Mouse (Mus musculus): ENCODE data around the gene Gm20532. TPM values are rescaled to one million over a fixed set of nuclear protein-coding genes. Genes with fewer than 3 reads are reported as not detected.

Gene Gm20532
- polyA plus RNA-seq (2016; fragmentation: Nextera tagmentation; extraction: Ambion mirVana), result not detected in 2 replicates

GRCm38 (mm10) chr2:26586294-26587043 lies at the start of gene Gm20532:
Gene Gm20532, plus strand, starts transcription at chr2:26586639.
- peak; percentile 80 for ATAC-seq (ENCODE audit: low FRiP score)
- Histone ChIP-seq H3K4me2 (replicated peaks) (peak within 1 kb of the TSS; percentile 63), H3K9ac (peak within 1 kb of the TSS; percentile 67), H3K9me3 (replicated peaks) (no peaks in the 10 kb centered on the region), H3K27me3 (no peaks in the 10 kb centered on the region), H3K36me3 (no peaks in the 10 kb centered on the region), H3K27ac (peak within 1 kb of the TSS; percentile 57; the same call in 1 of the 2 replicates), H3K4me1 (peaks cover 16% of the 10 kb centered on the region), H3K4me3 (peak within 1 kb of the TSS; percentile 54)
- under 1% methylated on average over 65 of the region's 65 CpGs for WGBS

GRCm38 (mm10) chr2:26539516-26539915 lies 46.9 kb upstream of the Gm20532 start:
- ATAC-seq (ENCODE audit: low FRiP score), result no peak
- H3K9me3 ChIP-seq (replicated peaks), result no peaks in the 10 kb centered on the region
- no peak overlapping the region for H3K4me3 ChIP-seq
- H3K27ac ChIP-seq, result no peak overlapping the region
- no peaks in the 10 kb centered on the region; the same call in 1 of the 2 replicates for H3K27me3 ChIP-seq
- no peak overlapping the region for H3K9ac ChIP-seq
- no peaks in the 10 kb centered on the region for H3K36me3 ChIP-seq
- no peak overlapping the region for H3K4me2 ChIP-seq (replicated peaks)
- peaks cover 48% of the 10 kb centered on the region for H3K4me1 ChIP-seq
- WGBS, result 58% methylated on average over 2 of the region's 2 CpGs

- H3K27ac ChIP-seq, result peak overlapping the region; percentile 64
- H3K9ac ChIP-seq, result no peak overlapping the region
- 22% methylated on average over 7 of the region's 7 CpGs for WGBS
These were observed 45.7 kb upstream of the Gm20532 start for GRCm38 (mm10) chr2:26540721-26541120.

GRCm38 (mm10) chr2:26541258-26541910 lies 45.1 kb upstream of the Gm20532 start:
- Histone ChIP-seq H3K4me1 (peaks cover 30% of the 10 kb centered on the region), H3K4me2 (replicated peaks) (no peak overlapping the region), H3K36me3 (no peaks in the 10 kb centered on the region), H3K4me3 (no peak overlapping the region), H3K9me3 (replicated peaks) (no peaks in the 10 kb centered on the region), H3K9ac (no peak overlapping the region), H3K27ac (peak overlapping the region; percentile 64), H3K27me3 (no peaks in the 10 kb centered on the region; the same call in 1 of the 2 replicates)
- 38% methylated on average over 9 of the region's 9 CpGs for WGBS
- peak; percentile 33; the same call in 1 of the 2 replicates for ATAC-seq (ENCODE audit: low FRiP score)

More at GRCm38 (mm10) chr2:26540721-26541120, 45.7 kb upstream of the Gm20532 start:
- ATAC-seq (ENCODE audit: low FRiP score), result 0 out of 2 replicates have a peak, but pooled peaks have one; percentile 18
- peaks cover 37% of the 10 kb centered on the region for H3K4me1 ChIP-seq
- no peak overlapping the region for H3K4me3 ChIP-seq
- H3K27me3 ChIP-seq, result no peaks in the 10 kb centered on the region; the same call in 1 of the 2 replicates
- H3K4me2 ChIP-seq (replicated peaks), result no peak overlapping the region
- H3K9me3 ChIP-seq (replicated peaks), result no peaks in the 10 kb centered on the region
- H3K36me3 ChIP-seq, result no peaks in the 10 kb centered on the region

GRCm38 (mm10) chr2:26543155-26543554 lies 43.3 kb upstream of the Gm20532 start:
- H3K36me3 ChIP-seq, result no peaks in the 10 kb centered on the region
- no peaks in the 10 kb centered on the region; the same call in none of the 2 replicates for H3K27me3 ChIP-seq
- no peak overlapping the region for H3K27ac ChIP-seq
- 72% methylated on average over 4 of the region's 4 CpGs for WGBS
- peaks cover 41% of the 10 kb centered on the region for H3K4me1 ChIP-seq
- no peak overlapping the region for H3K9ac ChIP-seq
- no peak overlapping the region for H3K4me3 ChIP-seq
- no peak for ATAC-seq (ENCODE audit: low FRiP score)
- no peaks in the 10 kb centered on the region for H3K9me3 ChIP-seq (replicated peaks)
- no peak overlapping the region for H3K4me2 ChIP-seq (replicated peaks)

GRCm38 (mm10) chr2:26543768-26544167 lies 42.7 kb upstream of the Gm20532 start:
- no peak overlapping the region for H3K4me3 ChIP-seq
- H3K4me2 ChIP-seq (replicated peaks), result no peak overlapping the region
- no peak overlapping the region for H3K27ac ChIP-seq
- 91% methylated on average over 8 of the region's 8 CpGs for WGBS
- H3K9me3 ChIP-seq (replicated peaks), result no peaks in the 10 kb centered on the region
- no peak for ATAC-seq (ENCODE audit: low FRiP score)
- no peaks in the 10 kb centered on the region for H3K36me3 ChIP-seq
- H3K4me1 ChIP-seq, result peaks cover 42% of the 10 kb centered on the region
- H3K27me3 ChIP-seq, result no peaks in the 10 kb centered on the region; the same call in none of the 2 replicates
- H3K9ac ChIP-seq, result no peak overlapping the region

DNA sequence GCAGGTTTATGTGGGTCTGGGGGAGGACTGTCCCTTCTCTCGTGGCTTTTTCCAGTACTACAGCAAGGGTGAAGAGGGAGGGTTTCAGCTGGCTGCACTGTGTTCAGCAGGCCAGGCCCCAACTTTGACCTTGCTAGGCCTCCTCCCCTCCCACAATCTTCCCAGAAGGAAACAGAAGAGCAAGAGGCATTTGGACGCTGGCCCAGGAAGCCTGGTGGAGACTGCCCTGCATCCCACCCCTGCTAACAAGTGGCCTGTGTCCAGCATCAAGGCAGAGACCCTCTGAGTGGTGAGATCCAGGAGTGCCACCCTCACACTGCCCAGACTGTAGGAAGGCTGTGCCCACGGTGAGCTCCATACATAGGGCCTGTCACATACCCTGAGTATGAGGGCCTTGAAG lies 42.2 kb upstream of the Gm20532 start:
- no peak for ATAC-seq (ENCODE audit: low FRiP score)
- H3K4me1 ChIP-seq, result peaks cover 42% of the 10 kb centered on the region

GRCm38 (mm10) chr2:26547481-26547880 lies 39.0 kb upstream of the Gm20532 start:
- no peak overlapping the region; the same call in 1 of the 2 replicates for H3K9ac ChIP-seq
- 0 out of 2 replicates have a peak, but pooled peaks have one; percentile 41 for ATAC-seq (ENCODE audit: low FRiP score)
- WGBS, result 32% methylated on average over 2 of the region's 2 CpGs

More for the DNA sequence above, 42.2 kb upstream of the Gm20532 start:
- H3K4me2 ChIP-seq (replicated peaks), result no peak overlapping the region
- H3K9ac ChIP-seq, result no peak overlapping the region
- H3K4me3 ChIP-seq, result no peak overlapping the region
- no peak overlapping the region for H3K27ac ChIP-seq
- 83% methylated on average over 3 of the region's 3 CpGs for WGBS
- no peaks in the 10 kb centered on the region for H3K36me3 ChIP-seq
- no peaks in the 10 kb centered on the region for H3K9me3 ChIP-seq (replicated peaks)
- H3K27me3 ChIP-seq, result no peaks in the 10 kb centered on the region; the same call in 1 of the 2 replicates

DNA sequence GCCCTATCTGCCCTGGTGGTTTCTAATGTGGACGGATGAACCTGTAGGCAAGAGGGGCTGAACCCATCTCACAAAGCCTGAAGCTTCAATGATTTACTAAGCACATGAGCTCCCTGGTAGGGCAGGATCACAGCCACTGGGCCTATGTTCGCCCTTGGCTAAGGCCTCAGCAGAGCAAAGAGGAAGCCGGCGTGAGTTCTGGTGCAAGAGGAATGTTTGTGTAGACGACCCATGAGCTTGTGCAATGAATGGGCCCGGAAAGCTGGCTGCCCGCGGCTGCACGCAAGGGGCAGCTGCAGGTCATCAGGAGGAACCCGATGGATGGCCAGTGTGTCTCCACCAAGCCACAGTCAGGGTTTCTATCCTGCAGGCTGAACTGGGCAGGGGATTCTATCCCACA lies 36.6 kb upstream of the Gm20532 start:
- Histone ChIP-seq H3K27me3 (no peaks in the 10 kb centered on the region; the same call in 1 of the 2 replicates), H3K27ac (no peak overlapping the region), H3K9ac (no peak overlapping the region), H3K36me3 (no peaks in the 10 kb centered on the region), H3K9me3 (replicated peaks) (no peaks in the 10 kb centered on the region), H3K4me3 (no peak overlapping the region), H3K4me1 (peaks cover 20% of the 10 kb centered on the region), H3K4me2 (replicated peaks) (no peak overlapping the region)
- no peak for ATAC-seq (ENCODE audit: low FRiP score)
- WGBS, result 85% methylated on average over 10 of the region's 10 CpGs

More at GRCm38 (mm10) chr2:26547481-26547880, 39.0 kb upstream of the Gm20532 start:
- Histone ChIP-seq H3K4me2 (replicated peaks) (no peak overlapping the region), H3K36me3 (no peaks in the 10 kb centered on the region), H3K4me1 (peaks cover 23% of the 10 kb centered on the region), H3K27me3 (no peaks in the 10 kb centered on the region; the same call in 1 of the 2 replicates), H3K27ac (peak overlapping the region; percentile 35), H3K9me3 (replicated peaks) (no peaks in the 10 kb centered on the region), H3K4me3 (no peak overlapping the region)

GRCm38 (mm10) chr2:26550205-26550604 lies 36.2 kb upstream of the Gm20532 start:
- H3K4me3 ChIP-seq, result no peak overlapping the region
- 75% methylated on average over 3 of the region's 3 CpGs for WGBS
- H3K4me1 ChIP-seq, result peaks cover 20% of the 10 kb centered on the region
- no peak overlapping the region for H3K27ac ChIP-seq
- H3K4me2 ChIP-seq (replicated peaks), result no peak overlapping the region
- no peak overlapping the region for H3K9ac ChIP-seq
- no peaks in the 10 kb centered on the region; the same call in 1 of the 2 replicates for H3K27me3 ChIP-seq
- ATAC-seq (ENCODE audit: low FRiP score), result no peak
- H3K36me3 ChIP-seq, result no peaks in the 10 kb centered on the region
- H3K9me3 ChIP-seq (replicated peaks), result no peaks in the 10 kb centered on the region

DNA sequence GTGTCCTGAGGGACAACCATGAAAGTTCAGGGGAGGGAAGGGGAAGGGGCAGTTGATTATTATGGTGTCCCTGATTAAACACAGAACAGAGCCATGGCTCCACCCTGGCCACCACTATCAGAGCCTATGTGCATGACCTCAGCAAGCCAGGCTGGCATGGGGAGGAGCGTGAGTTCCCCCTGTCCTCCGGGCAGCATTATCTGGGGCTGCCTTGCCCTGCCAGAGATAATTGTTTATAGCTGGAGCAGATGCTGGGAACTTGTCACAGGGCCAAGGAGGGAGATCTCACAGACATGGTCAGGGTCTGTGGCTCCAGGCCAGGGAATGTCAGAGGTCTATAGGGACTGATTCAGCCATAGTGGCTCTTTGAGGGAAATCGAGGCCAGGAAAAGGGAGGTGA lies 35.7 kb upstream of the Gm20532 start:
- no peaks in the 10 kb centered on the region for H3K9me3 ChIP-seq (replicated peaks)
- 83% methylated on average over 3 of the region's 3 CpGs for WGBS
- H3K27me3 ChIP-seq, result no peaks in the 10 kb centered on the region; the same call in 1 of the 2 replicates
- H3K4me3 ChIP-seq, result no peak overlapping the region
- H3K4me1 ChIP-seq, result peaks cover 20% of the 10 kb centered on the region
- H3K27ac ChIP-seq, result no peak overlapping the region
- no peak overlapping the region for H3K4me2 ChIP-seq (replicated peaks)
- ATAC-seq (ENCODE audit: low FRiP score), result no peak
- H3K9ac ChIP-seq, result no peak overlapping the region
- no peaks in the 10 kb centered on the region for H3K36me3 ChIP-seq

DNA sequence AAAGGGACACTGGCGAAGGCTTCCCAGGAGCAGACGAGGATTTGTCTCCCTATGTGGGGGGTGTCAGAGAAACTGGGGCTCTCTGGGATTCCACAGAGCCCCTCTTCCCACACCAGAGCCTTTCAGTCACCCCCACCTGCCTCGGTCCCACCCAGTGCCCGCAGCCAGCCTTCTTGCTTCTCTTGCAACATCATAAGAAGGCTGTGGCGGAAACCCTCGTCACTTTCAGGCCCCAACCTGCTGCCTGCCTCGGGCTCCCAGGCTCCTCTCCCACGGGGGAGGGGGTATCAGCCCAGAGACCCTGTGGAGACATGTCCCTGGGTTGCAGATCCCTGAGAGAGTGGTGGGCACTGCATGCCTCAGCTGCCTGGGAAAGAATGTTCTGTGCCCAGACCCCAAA lies 35.0 kb upstream of the Gm20532 start:
- Histone ChIP-seq H3K36me3 (no peaks in the 10 kb centered on the region), H3K9me3 (replicated peaks) (no peaks in the 10 kb centered on the region), H3K27ac (no peak overlapping the region), H3K4me2 (replicated peaks) (no peak overlapping the region), H3K9ac (no peak overlapping the region), H3K4me3 (no peak overlapping the region), H3K4me1 (peaks cover 20% of the 10 kb centered on the region), H3K27me3 (no peaks in the 10 kb centered on the region; the same call in 1 of the 2 replicates)
- ATAC-seq (ENCODE audit: low FRiP score), result no peak
- WGBS, result 72% methylated on average over 8 of the region's 8 CpGs

Data from hindbrain, embryonic 12.5 days (tissue).